8 mouse cellular contexts compared by ENCODE assay signal in the genomic region with DNA sequence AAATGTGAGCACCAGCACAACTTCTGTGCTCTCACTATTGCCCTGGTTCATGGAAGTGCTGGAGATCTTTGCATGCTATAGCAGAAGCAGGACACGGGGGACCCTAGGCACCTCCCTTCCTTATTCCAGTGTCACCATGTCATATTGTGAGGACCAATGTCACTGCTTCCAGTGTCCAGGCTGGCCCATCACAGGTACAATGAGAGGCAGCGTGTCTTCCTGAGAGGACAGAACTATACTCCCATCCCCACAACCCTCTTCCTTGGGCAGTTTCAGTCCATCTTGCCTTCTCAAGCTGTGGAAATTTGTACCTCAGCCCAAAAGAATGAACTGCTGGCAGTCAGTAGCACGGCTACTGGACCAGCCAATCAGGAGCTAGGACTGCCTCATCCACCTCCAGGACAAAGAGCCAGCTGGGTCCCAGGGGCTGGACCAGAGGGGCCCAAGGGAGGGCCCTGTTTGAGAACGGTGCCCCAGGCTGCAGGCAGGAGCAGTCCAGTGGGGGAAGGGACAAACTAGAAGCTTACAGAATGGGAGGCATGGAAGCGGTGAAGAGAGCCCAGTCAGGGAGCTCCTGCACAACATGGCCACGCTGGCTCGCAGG. TPM values are rescaled to one million over a fixed set of nuclear protein-coding genes. Genes with fewer than 3 reads are reported as not detected.
DNase-seq lines count a peak whose midpoint lies in the region; ATAC-seq and TF ChIP-seq lines count a peak whose summit lies in the region.

No protein-coding gene starts in this region.

- no peaks in the 10 kb centered on the region for H3K27me3 ChIP-seq in liver, embryonic 13.5 days
- H3K27me3 ChIP-seq in liver, embryonic 11.5 days (replicated peaks; ENCODE audit: control insufficient read depth, insufficient read depth, low read length), result no peaks in the 10 kb centered on the region
- no peaks in the 10 kb centered on the region for H3K27me3 ChIP-seq in hindbrain, postnatal 0 days (ENCODE audit: insufficient read depth, low read length)
- no peaks in the 10 kb centered on the region for H3K27me3 ChIP-seq in stomach, postnatal 0 days (ENCODE audit: control insufficient read depth, insufficient read depth, low read length)

- no peak overlapping the region for H3K4me2 ChIP-seq in liver, embryonic 13.5 days
- no peak overlapping the region for H3K4me2 ChIP-seq in liver, embryonic 11.5 days
- H3K4me2 ChIP-seq in hindbrain, postnatal 0 days (ENCODE audit: low read depth, low read length), result no peak overlapping the region
- no peak overlapping the region for H3K4me2 ChIP-seq in stomach, postnatal 0 days (replicated peaks; ENCODE audit: low read depth)

- H3K4me1 ChIP-seq in liver, embryonic 13.5 days (replicated peaks), result peaks cover 19% of the 10 kb centered on the region
- peaks cover 5% of the 10 kb centered on the region; the same call in 1 of the 2 replicates for H3K4me1 ChIP-seq in liver, embryonic 11.5 days (replicated peaks; ENCODE audit: control insufficient read depth, insufficient read depth, low read length)
- no peaks in the 10 kb centered on the region for H3K4me1 ChIP-seq in cortical plate, adult 2 months (ENCODE audit: control insufficient read depth, insufficient read depth, low read length)
- 0 out of 2 replicates have a peak, but pooled peaks cover 13% of the 10 kb centered on the region for H3K4me1 ChIP-seq in hindbrain, postnatal 0 days (ENCODE audit: insufficient read depth, low read length)
- H3K4me1 ChIP-seq in stomach, postnatal 0 days (replicated peaks; ENCODE audit: control insufficient read depth, insufficient read depth), result peaks cover 17% of the 10 kb centered on the region

- H3K9ac ChIP-seq in liver, embryonic 13.5 days, result no peak overlapping the region
- H3K9ac ChIP-seq in liver, embryonic 11.5 days (ENCODE audit: low read depth, low read length), result no peak overlapping the region
- no peak overlapping the region for H3K9ac ChIP-seq in hindbrain, postnatal 0 days (replicated peaks; ENCODE audit: low read length)
- H3K9ac ChIP-seq in stomach, postnatal 0 days (ENCODE audit: low read length), result peak overlapping the region; percentile 13; the same call in 1 of the 2 replicates

- no peak overlapping the region for H3K27ac ChIP-seq in liver, embryonic 13.5 days
- H3K27ac ChIP-seq in liver, embryonic 11.5 days (ENCODE audit: low read depth, low read length), result no peak overlapping the region
- H3K27ac ChIP-seq in cortical plate, adult 2 months (ENCODE audit: insufficient read depth, low read length), result peak overlapping the region; percentile 30; the same call in 1 of the 2 replicates
- H3K27ac ChIP-seq in hindbrain, postnatal 0 days, result peak overlapping the region; percentile 80
- H3K27ac ChIP-seq in stomach, postnatal 0 days (replicated peaks), result peak overlapping the region; percentile 95

- H3K36me3 ChIP-seq in liver, embryonic 13.5 days, result peaks cover 8% of the 10 kb centered on the region; the same call in 1 of the 2 replicates
- H3K36me3 ChIP-seq in liver, embryonic 11.5 days (ENCODE audit: control insufficient read depth, insufficient read depth, low read length), result peaks cover 8% of the 10 kb centered on the region
- H3K36me3 ChIP-seq in hindbrain, postnatal 0 days (ENCODE audit: insufficient read depth, low read length), result no peaks in the 10 kb centered on the region
- peaks cover 16% of the 10 kb centered on the region for H3K36me3 ChIP-seq in stomach, postnatal 0 days (ENCODE audit: control insufficient read depth, insufficient read depth, low read length)

- no peak overlapping the region for H3K4me3 ChIP-seq in liver, embryonic 13.5 days (replicated peaks)
- no peak overlapping the region for H3K4me3 ChIP-seq in liver, embryonic 11.5 days (ENCODE audit: low read depth, low read length)
- H3K4me3 ChIP-seq in cortical plate, adult 2 months (ENCODE audit: insufficient read depth, low read length), result no peak overlapping the region
- no peak overlapping the region for H3K4me3 ChIP-seq in hindbrain, postnatal 0 days (ENCODE audit: low read length)
- no peak overlapping the region for H3K4me3 ChIP-seq in stomach, postnatal 0 days (ENCODE audit: low read depth, low read length)

- TF ChIP-seq POLR2A in cortical plate, adult 2 months (IDR thresholded peaks at IDR 0.05; ENCODE audit: extremely low read depth, insufficient read depth, low read length), result no peak

- TF ChIP-seq EP300 in stomach, postnatal 0 days (optimal IDR thresholded peaks at IDR 0.05), result no peak

- no peak for DNase-seq in liver, embryonic 13.5 days
- DNase-seq in liver, embryonic 11.5 days (ENCODE audit: low spot score), result no peak
- peak; percentile 74 for DNase-seq in gastrocnemius, postnatal 25 days
- peak; percentile 64 for DNase-seq in hindbrain, postnatal 0 days (ENCODE audit: low spot score)
- DNase-seq in lung, postnatal 14 days, result peak; percentile 62
- peak; percentile 68 for DNase-seq in stomach, postnatal 0 days (ENCODE audit: low spot score)

- ATAC-seq in liver, embryonic 13.5 days (ENCODE audit: low read depth), result peak; percentile 32; the same call in 1 of the 2 replicates
- ATAC-seq in liver, embryonic 11.5 days (replicated peaks; ENCODE audit: low FRiP score), result no peak
- ATAC-seq in hindbrain, postnatal 0 days, result peak; percentile 74; the same call in 1 of the 2 replicates
- ATAC-seq in stomach, postnatal 0 days (ENCODE audit: low FRiP score, low TSS enrichment), result peak; percentile 74
- no peak for ATAC-seq in activated CD4-positive, CD25-positive, alpha-beta regulatory T cell, adult 4 months

- WGBS in liver, embryonic 13.5 days (ENCODE audit: insufficient replicate concordance), result 69% methylated on average over 7 of the region's 7 CpGs
- WGBS in liver, embryonic 11.5 days, result 66% methylated on average over 7 of the region's 7 CpGs
- WGBS in hindbrain, postnatal 0 days, result 29% methylated on average over 7 of the region's 7 CpGs
- WGBS in stomach, postnatal 0 days, result 24% methylated on average over 7 of the region's 7 CpGs

- TF ChIP-seq CTCF in cortical plate, adult 2 months (IDR thresholded peaks at IDR 0.05; ENCODE audit: extremely low read depth, insufficient read depth, low read length), result no peak
- TF ChIP-seq CTCF in hindbrain, postnatal 0 days (IDR thresholded peaks at IDR 0.05; ENCODE audit: low read depth), result no peak
- no peak; the same call in 1 of the 2 replicates for TF ChIP-seq CTCF in stomach, postnatal 0 days (IDR thresholded peaks at IDR 0.05; ENCODE audit: low read depth)

- no peaks in the 10 kb centered on the region for H3K9me3 ChIP-seq in liver, embryonic 13.5 days (replicated peaks)
- no peaks in the 10 kb centered on the region for H3K9me3 ChIP-seq in liver, embryonic 11.5 days (ENCODE audit: control insufficient read depth, low read length)
- H3K9me3 ChIP-seq in hindbrain, postnatal 0 days (ENCODE audit: low read length), result no peaks in the 10 kb centered on the region
- H3K9me3 ChIP-seq in stomach, postnatal 0 days (ENCODE audit: control insufficient read depth, low read length), result no peaks in the 10 kb centered on the region

RNA-seq across cellular contexts. Expression of a gene that starts 31.8 kb away (rescaled TPM):
- polyA plus RNA-seq in liver, embryonic 13.5 days (2015; fragmentation: Nextera tagmentation; extraction: Ambion mirVana), result 16.0 and 16.3 TPM in 2 replicates
- polyA plus RNA-seq in liver, embryonic 11.5 days (2014; fragmentation: Nextera tagmentation; extraction: Ambion mirVana), result 34.7 and 38.4 TPM in 2 replicates
- polyA plus RNA-seq in cortical plate, adult 2 months (2012; rRNA removed), result 17.7 and 19.7 TPM in 2 replicates
- 1 to 10 TPM; 5.4 to 5.7 TPM for total RNA-seq in gastrocnemius, postnatal 25 days (2021)
- 26.2 and 26.8 TPM in 2 replicates for total RNA-seq in hindbrain, postnatal 0 days (2014; rRNA removed)
- 19.6 and 20.4 TPM in 2 replicates for polyA plus RNA-seq in hindbrain, postnatal 0 days (2015; fragmentation: Nextera tagmentation; extraction: Ambion mirVana)
- polyA plus RNA-seq in stomach, postnatal 0 days (2015; fragmentation: Nextera tagmentation; extraction: Ambion mirVana), result 62.8 and 72.3 TPM in 2 replicates
- polyA plus RNA-seq in activated CD4-positive, CD25-positive, alpha-beta regulatory T cell, adult 4 months (2017; shearing (Covaris generic)), result 10 to 100 TPM; 29.4 to 30.1 TPM

RNA-seq across cellular contexts. Expression of a gene that starts 46.0 kb away (rescaled TPM):
- polyA plus RNA-seq in liver, embryonic 13.5 days (2015; fragmentation: Nextera tagmentation; extraction: Ambion mirVana), result 231 and 240 TPM in 2 replicates
- polyA plus RNA-seq in liver, embryonic 11.5 days (2014; fragmentation: Nextera tagmentation; extraction: Ambion mirVana), result 184 and 210 TPM in 2 replicates
- polyA plus RNA-seq in cortical plate, adult 2 months (2012; rRNA removed), result 154 and 158 TPM in 2 replicates
- total RNA-seq in gastrocnemius, postnatal 25 days (2021), result 10 to 100 TPM in 1 of 2 experiments, 1 to 10 TPM in 1; 9.1 to 25.6 TPM
- 388 and 429 TPM in 2 replicates for total RNA-seq in hindbrain, postnatal 0 days (2014; rRNA removed)
- 248 and 258 TPM in 2 replicates for polyA plus RNA-seq in hindbrain, postnatal 0 days (2015; fragmentation: Nextera tagmentation; extraction: Ambion mirVana)
- polyA plus RNA-seq in stomach, postnatal 0 days (2015; fragmentation: Nextera tagmentation; extraction: Ambion mirVana), result 200 and 202 TPM in 2 replicates
- polyA plus RNA-seq in activated CD4-positive, CD25-positive, alpha-beta regulatory T cell, adult 4 months (2017; shearing (Covaris generic)), result 100 to 1,000 TPM; 180 to 266 TPM

RNA-seq across cellular contexts. Expression of a gene that starts 60.0 kb away (rescaled TPM):
- polyA plus RNA-seq in liver, embryonic 13.5 days (2015; fragmentation: Nextera tagmentation; extraction: Ambion mirVana), result 5.1 and 5.4 TPM in 2 replicates
- polyA plus RNA-seq in liver, embryonic 11.5 days (2014; fragmentation: Nextera tagmentation; extraction: Ambion mirVana), result 9.7 and 9.8 TPM in 2 replicates
- polyA plus RNA-seq in cortical plate, adult 2 months (2012; rRNA removed), result 12.9 and 13.2 TPM in 2 replicates
- 1 to 10 TPM; 4.4 TPM for total RNA-seq in gastrocnemius, postnatal 25 days (2021)
- total RNA-seq in hindbrain, postnatal 0 days (2014; rRNA removed), result 11.4 and 18.2 TPM in 2 replicates
- 10.0 and 10.1 TPM in 2 replicates for polyA plus RNA-seq in hindbrain, postnatal 0 days (2015; fragmentation: Nextera tagmentation; extraction: Ambion mirVana)
- polyA plus RNA-seq in stomach, postnatal 0 days (2015; fragmentation: Nextera tagmentation; extraction: Ambion mirVana), result 12.1 and 12.3 TPM in 2 replicates
- 10 to 100 TPM; 12.9 to 13.1 TPM for polyA plus RNA-seq in activated CD4-positive, CD25-positive, alpha-beta regulatory T cell, adult 4 months (2017; shearing (Covaris generic))

Comparison
In these comparisons a context has a peak if more than half of its experiments do, and no peak if none do; other contexts are left out.
1. ATAC-seq: peak in liver, embryonic 13.5 days (single experiment), hindbrain, postnatal 0 days (single experiment) and stomach, postnatal 0 days (single experiment); none in liver, embryonic 11.5 days (single experiment) and activated CD4-positive, CD25-positive, alpha-beta regulatory T cell, adult 4 months (single experiment).
2. DNase-seq: peak in gastrocnemius, postnatal 25 days (single experiment), hindbrain, postnatal 0 days (single experiment), lung, postnatal 14 days (single experiment) and stomach, postnatal 0 days (single experiment); none in liver, embryonic 13.5 days (single experiment) and liver, embryonic 11.5 days (single experiment).
3. H3K27ac ChIP-seq: peak in cortical plate, adult 2 months (single experiment), hindbrain, postnatal 0 days (single experiment) and stomach, postnatal 0 days (single experiment); none in liver, embryonic 13.5 days (single experiment) and liver, embryonic 11.5 days (single experiment).